Mouse (Mus musculus) heart, adult 2 months (tissue): ENCODE results near the gene Tmem220. TPM values are rescaled to one million over a fixed set of nuclear protein-coding genes. Genes with fewer than 3 reads are reported as not detected.

Source experiments
- DNase-seq, 2 experiments: peaks; one replicate each; pipeline ENCODE4 v3.0.0; 2021
- H3K27ac ChIP-seq: fragments of 200-600 bp; 2 replicates; pipeline ENCODE4 v1.8.1; 2022
- H3K27me3 ChIP-seq: fragments of 200-500 bp; 2 replicates; pipeline ENCODE4 v1.6.1; 2012; ENCODE audit warnings: mild to moderate bottlenecking, low read length, inconsistent platforms, mixed read lengths; ENCODE audit not compliant: control insufficient read depth, insufficient read depth
- H3K36me3 ChIP-seq: fragments of 200-500 bp; 2 replicates; pipeline ENCODE4 v1.6.1; 2012; ENCODE audit warnings: low read length, inconsistent platforms; ENCODE audit not compliant: control insufficient read depth, insufficient read depth
- H3K4me1 ChIP-seq: fragments of 200-500 bp; 2 replicates; pipeline ENCODE4 v1.6.1; 2011; ENCODE audit warnings: low read length; ENCODE audit not compliant: control insufficient read depth, insufficient read depth
- H3K4me3 ChIP-seq: fragments of 200-600 bp; 2 replicates; pipeline ENCODE4 v1.8.1; 2022
- H3K79me2 ChIP-seq: fragments of 200-500 bp; replicated peaks from 2 replicates; pipeline ENCODE4 v1.6.1; 2012; ENCODE audit warnings: mild to moderate bottlenecking, inconsistent platforms, low read length, moderate library complexity, mixed read lengths; ENCODE audit not compliant: control insufficient read depth, insufficient read depth
- H3K9ac ChIP-seq: fragments of 200-500 bp; 2 replicates; pipeline ENCODE4 v1.6.1; 2012; ENCODE audit warnings: low read depth, mild to moderate bottlenecking, control low read depth, inconsistent platforms, low read length, mixed read lengths
- CTCF ChIP-seq: fragments of 200-600 bp; IDR thresholded peaks from 2 replicates; pipeline ENCODE4 v1.8.1; 2022; ENCODE audit warnings: antibody characterized with exemption, mild to moderate bottlenecking, moderate library complexity
- EP300 ChIP-seq: fragments of 200-500 bp; IDR thresholded peaks from 2 replicates; pipeline ENCODE4 v1.6.1; 2011; ENCODE audit warnings: low read depth, low read length, control low read depth; ENCODE audit not compliant: insufficient read depth
- POLR2A ChIP-seq: fragments of 200-500 bp; IDR thresholded peaks from 2 replicates; pipeline ENCODE4 v1.6.1; 2011; ENCODE audit warnings: mild to moderate bottlenecking, low read depth, low read length, control low read depth; ENCODE audit not compliant: insufficient read depth
- WGBS: fragments of 180-500 bp; shearing (Covaris S2); methylation state at CpG from one replicate; pipeline ENCODE4 v1.1.7; 2018; 5-methylcytosine and 5-hydroxymethylcytosine counted together
- intact Hi-C: fragments of 180-260 bp; cut with DNase I; formaldehyde crosslinking; loops from one replicate; pipeline ENCODE4 v1.15.1; 2025
- polyA plus RNA-seq: library from polyadenylated mRNA; depleted of rRNA; stranded (reverse); fragments of >200 nt; gene quantifications from 2 replicates; pipeline ENCODE4 v1.2.3, GENCODE M21; 2012
- total RNA-seq, 2 experiments: library from RNA; stranded (reverse); gene quantifications; 2 replicates each; pipeline ENCODE4 v1.2.3; 2021

Tmem220 gene
- total and polyA plus RNA-seq, 3 experiments, result 1.9 to 2.1 (median 2.0) TPM

DNA sequence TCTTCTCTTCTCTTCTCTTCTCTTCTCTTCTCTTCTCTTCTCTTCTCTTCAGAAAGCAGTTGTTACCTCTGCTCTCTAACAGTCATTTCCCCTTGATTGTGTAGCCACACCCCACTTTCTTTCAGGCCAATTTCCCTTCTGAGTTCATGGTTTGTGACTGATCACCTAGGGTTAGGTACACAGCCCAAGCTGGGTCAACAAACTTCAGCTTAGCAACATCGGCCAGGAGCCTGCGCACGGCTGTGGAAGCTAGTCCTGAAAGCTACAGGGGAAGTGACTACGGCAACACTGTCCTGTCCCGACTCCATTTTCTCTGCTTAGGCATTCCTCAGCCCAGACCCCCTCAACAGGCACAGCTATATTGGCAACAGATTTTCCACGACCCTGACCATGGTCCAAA lies 20.0 kb downstream of the Tmem220 start:
- 80% methylated on average over 6 of the region's 6 CpGs for WGBS
- Histone ChIP-seq H3K4me1 (peaks cover 1% of the 10 kb centered on the region), H3K27me3 (no peaks in the 10 kb centered on the region), H3K36me3 (peaks cover 10% of the 10 kb centered on the region; the same call in 1 of the 2 replicates), H3K79me2 (peaks cover 4% of the 10 kb centered on the region; the same call in 1 of the 2 replicates), H3K27ac (no peak overlapping the region), H3K4me3 (no peak overlapping the region), H3K9ac (no peak overlapping the region)
- no peak for DNase-seq
- intact Hi-C loops, result no loop called here
- no peak for TF ChIP-seq POLR2A
- TF ChIP-seq CTCF, result no peak
- no peak for TF ChIP-seq EP300

DNA sequence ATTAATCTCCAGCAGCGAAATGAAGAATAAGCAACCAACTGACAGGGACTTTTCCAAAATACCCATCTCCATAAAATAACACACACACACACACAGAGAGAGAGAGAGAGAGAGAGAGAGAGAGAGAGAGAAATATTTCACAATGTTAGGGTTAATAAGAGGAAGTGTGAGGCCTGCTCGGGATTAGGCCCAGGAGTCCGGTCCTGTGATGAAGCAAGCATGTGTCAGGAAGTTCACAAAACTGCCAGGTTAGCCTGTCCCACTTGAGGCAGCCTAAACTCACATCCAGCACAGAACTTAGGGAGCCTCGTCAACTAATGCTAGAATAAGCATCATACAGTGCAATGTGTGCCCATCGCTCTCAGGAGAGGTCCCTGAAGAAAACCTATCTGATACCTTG lies 22.2 kb downstream of the Tmem220 start:
- no peaks in the 10 kb centered on the region for H3K27me3 ChIP-seq
- no peak overlapping the region for H3K4me3 ChIP-seq
- peaks cover 4% of the 10 kb centered on the region; the same call in 1 of the 2 replicates for H3K79me2 ChIP-seq
- peaks cover 1% of the 10 kb centered on the region for H3K4me1 ChIP-seq
- WGBS, result 70% methylated on average over 5 of the region's 5 CpGs
- no peak for TF ChIP-seq POLR2A
- TF ChIP-seq EP300, result no peak
- no peak for TF ChIP-seq CTCF
- DNase-seq, result no peak
- H3K27ac ChIP-seq, result no peak overlapping the region
- peaks cover 8% of the 10 kb centered on the region for H3K36me3 ChIP-seq
- intact Hi-C loops, result no loop called here
- no peak overlapping the region for H3K9ac ChIP-seq

DNA sequence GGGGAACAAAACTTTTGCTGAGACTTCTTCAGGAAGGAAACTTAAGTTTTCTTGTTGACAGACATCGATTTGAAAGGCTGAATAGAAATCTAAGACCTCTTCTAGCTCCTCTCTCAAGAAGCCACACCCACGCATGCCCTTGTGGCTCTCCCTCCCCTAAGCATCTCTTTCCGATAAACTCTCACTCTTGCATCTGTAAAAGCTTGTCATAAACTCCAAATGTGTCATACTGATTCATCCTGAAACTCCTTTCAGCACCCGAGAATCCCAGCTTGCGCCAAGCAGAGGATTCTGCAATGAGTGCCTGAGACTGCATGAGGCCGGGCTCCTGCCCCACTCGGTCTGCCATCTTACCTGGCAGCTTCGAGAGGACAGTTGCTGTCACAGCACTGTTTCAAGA lies 23.5 kb downstream of the Tmem220 start:
- no peak overlapping the region for H3K27ac ChIP-seq
- 78% methylated on average over 8 of the region's 8 CpGs for WGBS
- peaks cover 1% of the 10 kb centered on the region for H3K4me1 ChIP-seq
- intact Hi-C loops, result no loop called here
- no peak for DNase-seq
- no peak overlapping the region for H3K4me3 ChIP-seq
- peaks cover 4% of the 10 kb centered on the region; the same call in 1 of the 2 replicates for H3K79me2 ChIP-seq
- H3K36me3 ChIP-seq, result peaks cover 8% of the 10 kb centered on the region
- no peak for TF ChIP-seq EP300
- TF ChIP-seq POLR2A, result no peak
- TF ChIP-seq CTCF, result no peak
- no peaks in the 10 kb centered on the region for H3K27me3 ChIP-seq
- H3K9ac ChIP-seq, result no peak overlapping the region

DNA sequence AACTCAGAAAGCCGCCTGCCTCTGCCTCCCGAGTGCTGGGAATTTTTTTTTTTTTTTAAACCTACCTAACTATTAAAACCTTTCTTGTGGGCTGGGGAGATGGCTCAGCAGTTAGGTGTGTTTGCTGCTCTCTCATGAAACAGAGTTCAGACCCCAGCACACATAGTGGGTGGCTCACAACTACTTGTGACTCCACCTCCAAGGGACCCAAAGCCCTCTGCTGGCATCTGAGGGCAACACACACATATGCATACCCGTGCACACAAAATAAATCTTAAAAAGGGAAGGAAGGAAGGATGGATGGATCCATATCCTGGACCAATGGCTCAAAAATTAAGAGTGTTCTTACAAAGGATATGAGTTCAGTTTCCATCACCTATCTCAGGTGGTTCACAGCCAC lies 24.3 kb downstream of the Tmem220 start:
- H3K27ac ChIP-seq, result no peak overlapping the region
- DNase-seq, result no peak
- H3K79me2 ChIP-seq, result peaks cover 4% of the 10 kb centered on the region; the same call in 1 of the 2 replicates
- H3K9ac ChIP-seq, result no peak overlapping the region
- TF ChIP-seq POLR2A, result no peak
- TF ChIP-seq EP300, result no peak
- TF ChIP-seq CTCF, result peak; percentile 8; the same call in 1 of the 2 replicates
- WGBS, result 93% methylated on average over 3 of the region's 3 CpGs
- H3K4me1 ChIP-seq, result peaks cover 1% of the 10 kb centered on the region
- intact Hi-C loops, result no loop called here
- peaks cover 8% of the 10 kb centered on the region for H3K36me3 ChIP-seq
- H3K4me3 ChIP-seq, result no peak overlapping the region
- H3K27me3 ChIP-seq, result no peaks in the 10 kb centered on the region

DNA sequence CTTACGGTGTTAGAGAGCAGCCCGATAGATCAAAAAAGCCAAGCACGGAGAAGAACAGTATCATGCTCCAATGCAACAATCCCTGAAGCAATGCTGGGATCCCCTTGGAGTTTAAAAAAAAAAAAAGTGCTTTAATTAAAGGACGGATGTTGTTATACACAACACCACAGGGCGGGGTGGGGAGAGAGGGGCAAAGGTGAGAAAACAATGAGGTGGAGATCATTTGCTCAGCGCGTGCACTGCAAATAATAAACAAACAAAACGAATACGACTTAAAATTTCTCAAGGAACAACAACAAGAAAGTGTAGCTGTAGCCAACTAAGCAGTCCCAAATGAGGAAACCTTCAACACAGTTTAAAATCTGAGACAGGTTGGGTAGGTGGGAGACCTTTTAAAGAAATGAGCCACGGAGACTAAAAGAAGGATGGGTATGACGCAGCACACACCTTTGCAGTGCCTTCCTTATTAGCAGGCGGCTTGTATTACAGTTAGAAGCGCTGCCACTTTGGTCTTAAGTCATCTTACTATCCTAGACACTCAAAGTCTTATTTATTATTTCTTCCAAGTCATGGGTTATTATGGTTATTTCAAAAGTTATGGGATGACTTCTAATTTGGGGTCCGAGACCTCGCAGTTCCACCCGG lies 26.8 kb downstream of the Tmem220 start:
- H3K4me3 ChIP-seq, result peak overlapping the region; percentile 98
- H3K9ac ChIP-seq, result peak overlapping the region; percentile 80
- H3K27me3 ChIP-seq, result no peaks in the 10 kb centered on the region
- no peak for TF ChIP-seq EP300
- TF ChIP-seq POLR2A, result no peak
- peaks cover 1% of the 10 kb centered on the region for H3K4me1 ChIP-seq
- peaks cover 10% of the 10 kb centered on the region for H3K36me3 ChIP-seq
- H3K27ac ChIP-seq, result peak overlapping the region; percentile 92
- no peak for DNase-seq
- 7% methylated on average over 16 of the region's 16 CpGs for WGBS
- intact Hi-C loops, result loop anchor here (1.0 to 2.0 kb wide), 2 partner anchors 26 to 33 kb away; partner anchors contain the start of gene Tmem220
- peaks cover 2% of the 10 kb centered on the region; the same call in 1 of the 2 replicates for H3K79me2 ChIP-seq

DNA sequence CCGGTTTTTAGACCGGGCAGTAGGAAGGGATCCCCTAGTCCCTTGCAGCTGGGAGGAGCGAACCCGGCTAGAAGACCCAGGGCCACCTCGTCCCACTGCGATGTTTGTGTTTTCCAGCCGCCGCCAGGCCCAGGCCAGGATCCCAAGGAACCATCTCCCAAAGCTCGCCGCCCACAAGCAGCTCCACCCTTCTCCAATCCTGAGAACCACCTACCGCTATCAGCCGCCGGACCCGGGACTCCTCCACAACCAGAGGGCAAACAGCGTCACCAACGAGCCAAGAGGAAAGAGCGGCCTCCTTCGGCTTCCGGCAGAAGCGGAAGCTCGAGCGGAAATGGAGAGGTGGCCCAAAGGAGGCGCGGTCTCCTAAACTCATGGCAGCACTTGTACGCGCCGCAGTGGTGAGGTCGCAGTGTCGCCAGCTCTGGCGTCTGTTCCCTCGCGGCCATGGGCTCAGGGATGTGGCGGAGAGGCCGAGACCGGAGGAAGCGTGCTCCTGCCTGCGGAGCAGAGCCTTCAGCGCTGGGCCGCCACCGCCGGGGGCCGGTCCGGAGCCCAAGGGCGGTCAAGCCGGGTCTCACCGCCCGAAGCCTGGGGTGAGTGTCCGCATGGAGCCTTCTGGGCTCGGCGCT lies 27.5 kb downstream of the Tmem220 start, which contains the start of the genes Adprm and Sco1:
TSS of gene Adprm (minus strand) at position 274 of the 632 bp plus-strand sequence.
TSS of gene Sco1 (plus strand) at position 350 of the 632 bp plus-strand sequence.
- Histone ChIP-seq H3K9ac (peak within 1 kb of the TSS; percentile 80), H3K27ac (peak within 1 kb of the TSS; percentile 92), H3K79me2 (peaks cover 2% of the 10 kb centered on the region; the same call in 1 of the 2 replicates), H3K27me3 (no peaks in the 10 kb centered on the region), H3K4me1 (peaks cover 1% of the 10 kb centered on the region), H3K36me3 (peaks cover 8% of the 10 kb centered on the region), H3K4me3 (peak within 1 kb of the TSS; percentile 98)
- DNase-seq, result peak; percentile 90 to 94
- WGBS, result under 1% methylated on average over 50 of the region's 50 CpGs
- TF ChIP-seq POLR2A (peak; percentile 93), EP300 (peak; percentile 68; the same call in 1 of the 2 replicates), CTCF (peak; percentile 53)
- intact Hi-C loops, result loop anchor here (1.0 to 2.0 kb wide), 2 partner anchors 27 to 32 kb away; partner anchors contain the start of gene Tmem220
